Mouse (Mus musculus) megakaryocyte, embryonic 14.5 days (primary cell): ENCODE results near the gene Dkkl1.

Source experiments
- FLI1 ChIP-seq: IDR thresholded peaks from 2 replicates; pipeline ENCODE4 v1.6.1; 2012; ENCODE audit warnings: low read length, inconsistent platforms, mixed read lengths
- GATA1 ChIP-seq: IDR thresholded peaks from 3 replicates; pipeline ENCODE4 v1.6.1; 2012; ENCODE audit warnings: mixed read lengths, low read length, inconsistent platforms, borderline replicate concordance

DNA sequence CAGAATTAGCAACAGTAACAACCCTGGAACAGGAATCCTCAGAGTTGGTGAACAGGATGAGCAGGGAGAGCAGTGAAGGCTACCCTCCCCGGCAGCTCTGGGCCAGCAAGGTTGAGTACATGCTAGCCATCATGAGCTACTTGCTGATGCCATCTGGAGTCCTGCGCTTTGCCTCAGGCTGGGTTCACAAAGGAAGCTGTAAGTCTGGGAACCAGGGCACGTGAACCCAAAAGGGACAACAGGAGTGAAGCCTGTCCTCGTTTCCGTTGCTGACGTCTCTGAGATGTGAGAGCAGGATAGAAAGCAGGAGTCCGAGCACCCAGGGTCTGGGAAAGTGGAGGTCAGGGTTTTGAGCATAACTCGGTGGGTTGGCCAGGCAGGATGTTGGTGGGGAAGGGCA lies 47.3 kb upstream of the Dkkl1 start:
- TF ChIP-seq GATA1 (no peak), FLI1 (no peak)
